Mouse (Mus musculus) kidney, postnatal 0 days (tissue): ENCODE measurements around the gene Atxn7l1. TPM values are rescaled to one million over a fixed set of nuclear protein-coding genes. Genes with fewer than 3 reads are reported as not detected.
A peak's percentile ranks its signal among the peaks of the same experiment; 100 is the strongest.

ENCODE experiments used
- ATAC-seq: fragments of 200-750 bp; cut with Nextera tagmentation; replicated peaks from 2 replicates; pipeline ENCODE4 v1.8.0; 2017; ENCODE audit warnings: low read depth, moderate number of reproducible peaks, moderate TSS enrichment, moderate library complexity; ENCODE audit not compliant: low FRiP score
- DNase-seq: peaks from one replicate; pipeline ENCODE4 v3.0.0-alpha.2; 2016; ENCODE audit warnings: low spot score
- H3K27ac ChIP-seq: fragments of 300-500 bp; sonication (generic); 2 replicates; pipeline ENCODE4 v1.5.1; 2014; ENCODE audit warnings: mild to moderate bottlenecking
- H3K27me3 ChIP-seq: fragments of 300-500 bp; sonication (generic); 2 replicates; pipeline ENCODE4 v1.6.1; 2014; ENCODE audit warnings: low read length, mixed read lengths; ENCODE audit not compliant: insufficient read depth
- H3K36me3 ChIP-seq: fragments of 300-500 bp; sonication (generic); 2 replicates; pipeline ENCODE4 v1.6.1; 2014; ENCODE audit warnings: low read length, mixed read lengths; ENCODE audit not compliant: insufficient read depth
- H3K4me1 ChIP-seq: fragments of 300-500 bp; sonication (generic); replicated peaks from 2 replicates; pipeline ENCODE4 v1.6.1; 2014; ENCODE audit warnings: antibody characterized with exemption, low read length, mixed read lengths; ENCODE audit not compliant: insufficient read depth
- H3K4me2 ChIP-seq: fragments of 300-500 bp; sonication (generic); 2 replicates; pipeline ENCODE4 v1.6.1; 2014; ENCODE audit warnings: mild to moderate bottlenecking, low read length, moderate library complexity, mixed read lengths
- H3K4me3 ChIP-seq: fragments of 300-500 bp; sonication (generic); replicated peaks from 2 replicates; pipeline ENCODE4 v1.5.1; 2014; ENCODE audit warnings: low read depth, low read length
- H3K9ac ChIP-seq: fragments of 300-500 bp; sonication (generic); 2 replicates; pipeline ENCODE4 v1.6.1; 2014; ENCODE audit warnings: low read depth, low read length
- H3K9me3 ChIP-seq: fragments of 300-500 bp; sonication (generic); replicated peaks from 2 replicates; pipeline ENCODE4 v1.6.1; 2016; ENCODE audit warnings: low read length, inconsistent platforms, mixed read lengths
- CTCF ChIP-seq: IDR thresholded peaks from 2 replicates; pipeline ENCODE4 v1.5.1; 2016; ENCODE audit warnings: antibody characterized with exemption, low read depth, mild to moderate bottlenecking, moderate library complexity
- WGBS: fragments of 180-500 bp; shearing (Covaris S2); extraction: QIAGEN DNeasy Blood & Tissue Kit; methylation state at CpG from one replicate; pipeline ENCODE4 v1.1.7; 2014; 5-methylcytosine and 5-hydroxymethylcytosine counted together
- polyA plus RNA-seq: library from polyadenylated mRNA; unstranded; fragments of >200 nt; fragmentation: Nextera tagmentation; extraction: Ambion mirVana; gene quantifications from 2 replicates; pipeline ENCODE4 v1.2.1, GENCODE M21; 2015

Atxn7l1 gene
- polyA plus RNA-seq, 1 experiment from 2014 or later = 9.3 TPM

GRCm38 (mm10) chr12:33287686-33288085, 140.2 kb downstream of the Atxn7l1 start:
- H3K4me3 ChIP-seq = no peak overlapping the region
- H3K36me3 ChIP-seq = no peaks in the 10 kb centered on the region
- TF ChIP-seq CTCF = no peak
- no peak overlapping the region for H3K27ac ChIP-seq
- H3K4me2 ChIP-seq = no peak overlapping the region
- H3K9me3 ChIP-seq = no peaks in the 10 kb centered on the region
- WGBS = 14% methylated on average over 3 of the region's 3 CpGs
- ATAC-seq = no peak
- H3K27me3 ChIP-seq = no peaks in the 10 kb centered on the region
- H3K9ac ChIP-seq = no peak overlapping the region
- peaks cover 22% of the 10 kb centered on the region for H3K4me1 ChIP-seq
- peak; percentile 44 for DNase-seq

DNA sequence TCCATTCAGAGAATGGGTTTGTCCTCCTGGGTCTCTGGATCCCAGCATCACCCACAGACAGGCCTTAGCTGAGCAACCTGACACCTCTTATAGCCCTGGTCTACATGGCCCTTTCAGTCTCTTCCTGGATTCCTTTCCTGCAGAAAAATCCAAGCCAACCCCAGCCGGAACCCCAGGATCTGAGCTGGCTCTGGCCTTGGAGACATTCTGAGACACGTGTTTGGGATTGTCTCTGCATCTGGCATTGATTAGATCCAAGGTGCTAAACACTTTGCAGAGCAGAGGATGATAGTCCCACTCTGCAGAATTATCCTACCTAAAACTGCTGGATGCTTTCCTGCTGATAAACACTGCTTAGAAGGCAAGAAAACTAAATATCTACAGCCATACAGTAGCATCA, 141.3 kb downstream of the Atxn7l1 start:
- 42% methylated on average over 2 of the region's 2 CpGs for WGBS
- ATAC-seq = no peak
- Histone ChIP-seq H3K4me3 (no peak overlapping the region), H3K4me1 (peaks cover 22% of the 10 kb centered on the region), H3K27ac (no peak overlapping the region), H3K36me3 (no peaks in the 10 kb centered on the region), H3K27me3 (no peaks in the 10 kb centered on the region), H3K9me3 (no peaks in the 10 kb centered on the region), H3K4me2 (no peak overlapping the region), H3K9ac (no peak overlapping the region)
- no peak for TF ChIP-seq CTCF
- DNase-seq = no peak

- under 1% methylated on average over 14 of the region's 14 CpGs for WGBS
- ATAC-seq (peak; percentile 80), DNase-seq (peak; percentile 93)
- Histone ChIP-seq H3K9ac (0 out of 2 replicates have a peak overlapping the region, but pooled peaks have one; percentile 3), H3K36me3 (no peaks in the 10 kb centered on the region), H3K4me2 (peak overlapping the region; percentile 78), H3K4me3 (peak overlapping the region; percentile 53), H3K9me3 (no peaks in the 10 kb centered on the region), H3K27me3 (no peaks in the 10 kb centered on the region), H3K4me1 (no peaks in the 10 kb centered on the region; the same call in 1 of the 2 replicates), H3K27ac (peak overlapping the region; percentile 71)
- no peak for TF ChIP-seq CTCF
Observed at GRCm38 (mm10) chr12:33302070-33302469, 154.6 kb downstream of the Atxn7l1 start.

GRCm38 (mm10) chr12:33302523-33303383, 155.3 kb downstream of the Atxn7l1 start:
- ATAC-seq (peak; percentile 51; the same call in 1 of the 2 replicates), DNase-seq (peak; percentile 64)
- H3K4me2 ChIP-seq = peak overlapping the region; percentile 78
- H3K4me1 ChIP-seq = no peaks in the 10 kb centered on the region; the same call in 1 of the 2 replicates
- no peaks in the 10 kb centered on the region for H3K27me3 ChIP-seq
- H3K4me3 ChIP-seq = peak overlapping the region; percentile 53
- H3K9me3 ChIP-seq = no peaks in the 10 kb centered on the region
- no peak for TF ChIP-seq CTCF
- peak overlapping the region; percentile 71 for H3K27ac ChIP-seq
- peak overlapping the region; percentile 52 for H3K9ac ChIP-seq
- under 1% methylated on average over 29 of the region's 29 CpGs for whole genome bisulfite sequencing
- no peaks in the 10 kb centered on the region for H3K36me3 ChIP-seq

DNA sequence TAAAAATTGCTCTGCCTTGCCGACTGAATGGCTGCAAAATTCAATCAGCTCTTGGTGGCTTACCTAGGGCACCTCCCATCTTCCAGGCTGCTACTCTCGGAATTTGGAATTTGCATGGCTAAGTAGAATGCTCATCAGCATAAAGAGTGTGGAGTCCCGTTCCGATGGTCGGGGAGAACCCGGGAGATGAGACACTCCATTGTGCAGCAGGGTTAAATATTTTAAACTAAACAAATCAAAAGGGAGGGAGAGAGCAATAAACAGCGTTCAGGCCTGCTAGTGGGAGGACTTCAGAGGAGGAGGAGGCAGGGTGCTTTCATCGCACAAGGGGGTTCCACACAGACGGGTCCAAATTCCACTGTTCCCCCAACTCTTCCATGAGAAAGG, 155.9 kb downstream of the Atxn7l1 start:
- peak; percentile 59 for ATAC-seq
- H3K9ac ChIP-seq = no peak overlapping the region

DNA sequence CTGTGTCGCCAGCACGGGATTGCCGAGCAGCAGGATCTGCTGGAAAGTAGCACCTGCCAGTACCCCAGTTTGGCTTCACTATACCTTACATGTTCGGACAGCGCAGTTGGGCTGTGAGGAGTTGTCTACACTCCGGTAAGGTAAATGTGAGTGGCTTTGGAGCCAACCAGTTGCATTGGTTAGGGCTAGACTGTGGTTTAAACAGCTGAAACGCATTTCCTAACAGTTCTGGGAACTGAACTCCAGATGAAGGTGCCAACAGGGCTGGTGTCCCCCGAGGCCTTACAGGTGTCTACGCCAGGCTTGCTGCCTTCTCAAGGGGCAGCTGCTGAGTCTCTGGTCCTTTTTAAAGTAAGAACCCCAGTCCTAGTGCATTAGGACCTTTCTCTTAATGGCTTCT, 157.6 kb downstream of the Atxn7l1 start:
- Histone ChIP-seq H3K9me3 (no peaks in the 10 kb centered on the region), H3K4me1 (no peaks in the 10 kb centered on the region; the same call in 1 of the 2 replicates), H3K27me3 (no peaks in the 10 kb centered on the region), H3K27ac (no peak overlapping the region), H3K9ac (no peak overlapping the region), H3K4me2 (no peak overlapping the region), H3K36me3 (no peaks in the 10 kb centered on the region), H3K4me3 (no peak overlapping the region)
- no peak for DNase-seq
- no peak for TF ChIP-seq CTCF
- WGBS = 97% methylated on average over 9 of the region's 9 CpGs
- no peak for ATAC-seq

More for the DNA sequence above, 155.9 kb downstream of the Atxn7l1 start:
- H3K4me3 ChIP-seq = peak overlapping the region; percentile 53
- H3K27ac ChIP-seq = no peak overlapping the region
- H3K4me1 ChIP-seq = no peaks in the 10 kb centered on the region; the same call in 1 of the 2 replicates
- H3K4me2 ChIP-seq = peak overlapping the region; percentile 78
- peak; percentile 86 for DNase-seq
- no peaks in the 10 kb centered on the region for H3K27me3 ChIP-seq
- TF ChIP-seq CTCF = no peak
- 5% methylated on average over 9 of the region's 9 CpGs for WGBS
- H3K36me3 ChIP-seq = no peaks in the 10 kb centered on the region
- H3K9me3 ChIP-seq = no peaks in the 10 kb centered on the region
